Mouse (Mus musculus): ENCODE measurements around the gene Gas2l2.

The Gas2l2 gene

DNA sequence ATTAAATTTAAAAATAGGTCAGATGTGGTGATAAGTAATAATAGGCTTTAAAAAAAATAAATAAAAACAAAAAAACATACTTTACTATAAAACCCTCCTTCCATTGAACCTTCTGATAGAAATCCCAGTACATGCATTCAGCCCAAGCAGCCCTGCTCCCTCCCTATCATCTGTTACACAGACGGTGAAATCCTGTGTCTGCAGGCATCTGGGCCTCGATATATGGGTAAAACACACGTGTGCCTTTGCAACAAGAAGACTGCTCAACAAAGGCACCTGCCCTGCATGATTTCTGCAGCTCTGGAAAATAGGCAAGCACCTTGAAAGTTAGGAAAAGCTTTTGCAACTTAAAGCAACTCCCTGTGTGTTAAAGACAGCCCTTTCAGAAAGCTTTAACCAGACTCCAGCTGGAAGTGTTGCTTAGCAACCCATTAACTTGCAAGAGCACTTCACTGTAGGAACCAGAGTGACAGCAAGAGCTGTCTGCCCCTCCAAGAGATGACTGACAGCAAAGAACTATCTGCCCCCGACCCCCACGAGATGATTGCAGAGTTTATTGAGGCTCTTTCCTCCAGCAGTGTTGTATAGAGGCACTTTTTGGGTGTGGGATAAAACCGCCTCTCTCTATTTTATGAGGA is 34.3 kb downstream of the Gas2l2 start:
- DNase-seq (ENCODE audit: low read depth) = no peak

DNA sequence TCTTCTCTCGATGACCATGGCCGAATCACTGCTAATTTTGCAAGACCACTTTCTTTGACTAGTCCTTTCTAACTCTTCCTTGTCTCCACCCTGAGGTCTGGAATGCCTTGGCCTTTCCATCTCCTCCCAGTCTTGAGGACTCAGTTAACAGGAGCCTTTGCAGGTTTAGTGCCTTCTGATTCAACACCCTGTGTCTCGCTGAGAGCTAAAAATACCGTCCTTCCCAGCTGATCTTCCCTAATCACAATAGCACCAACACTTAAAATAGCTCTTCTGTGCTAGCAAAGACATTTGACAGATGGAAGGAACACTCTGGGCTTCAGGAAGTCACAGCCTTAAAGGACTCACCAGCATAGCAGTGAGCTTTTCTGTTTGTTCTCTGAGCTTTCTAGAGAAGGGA is 36.2 kb downstream of the Gas2l2 start:
- DNase-seq (ENCODE audit: low read depth) = no peak

- no peak for DNase-seq (ENCODE audit: low read depth)
These were observed 45.7 kb downstream of the Gas2l2 start for GRCm38 (mm10) chr11:83383532-83383887.

DNA sequence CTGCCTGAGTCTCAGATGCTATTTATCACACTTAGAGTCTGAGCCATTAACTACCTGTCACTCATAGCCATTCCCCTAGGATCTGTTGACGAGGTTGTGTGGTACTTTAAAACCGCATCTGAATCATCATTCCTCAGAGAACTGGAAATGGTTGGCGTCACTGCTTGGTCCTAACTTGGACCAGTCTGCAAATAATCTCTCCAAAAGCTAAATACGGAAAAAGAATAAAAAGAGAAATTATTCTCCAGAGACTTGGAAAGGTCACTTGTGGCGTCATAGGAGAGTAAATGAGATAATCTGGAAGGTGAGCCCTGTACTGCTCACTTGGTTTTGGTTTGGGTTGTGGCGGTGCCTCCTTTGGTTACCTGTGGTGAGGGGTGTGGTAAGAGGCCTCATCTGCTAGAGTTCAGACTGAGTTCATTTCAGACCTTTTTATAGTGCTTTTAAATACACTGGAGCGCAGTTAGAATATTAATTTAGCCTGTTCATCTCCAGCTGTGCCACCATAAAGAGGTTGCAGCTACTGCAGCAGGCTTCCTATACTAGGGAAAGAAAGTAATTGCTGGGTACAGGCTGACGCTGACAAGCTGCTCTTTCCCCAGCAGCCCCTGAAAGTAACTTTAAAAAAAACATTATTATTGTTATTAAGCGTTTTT is 46.3 kb downstream of the Gas2l2 start:
- no peak for DNase-seq (ENCODE audit: low read depth)

- DNase-seq (ENCODE audit: low read depth) = no peak
These were observed 49.4 kb downstream of the Gas2l2 start for GRCm38 (mm10) chr11:83379745-83380341.
